Mouse (Mus musculus) neutrophil, adult 5-6 weeks (primary cell): ENCODE measurements around the gene Trpm3. TPM values are rescaled to one million over a fixed set of nuclear protein-coding genes. Genes with fewer than 3 reads are reported as not detected.

Experiments used
- ATAC-seq: fragments of 151-379, 151-347 bp; 2 replicates; pipeline ENCODE4 v1.8.0; 2017; ENCODE audit warnings: mild to moderate bottlenecking, moderate TSS enrichment; ENCODE audit not compliant: insufficient number of reproducible peaks, poor library complexity, low FRiP score, severe bottlenecking; ENCODE audit errors: extremely low read depth
- total RNA-seq: library from RNA; stranded (forward); fragments of 200-1000 nt; gene quantifications from 2 replicates; pipeline ENCODE4 v1.2.3, GENCODE M21; 2017

The Trpm3 gene
- total RNA-seq, 1 experiment from 2014 or later = not detected

- no peak for ATAC-seq
These were observed 896.9 kb downstream of the Trpm3 start for GRCm38 (mm10) chr19:23035786-23036185.

GRCm38 (mm10) chr19:23036782-23037477, 898.1 kb downstream of the Trpm3 start:
- no peak for ATAC-seq

- no peak for ATAC-seq
These were observed 898.7 kb downstream of the Trpm3 start for GRCm38 (mm10) chr19:23037499-23037898.

- no peak for ATAC-seq
These were observed 899.5 kb downstream of the Trpm3 start for GRCm38 (mm10) chr19:23038321-23038720.

GRCm38 (mm10) chr19:23041483-23042167, 902.8 kb downstream of the Trpm3 start:
- ATAC-seq = no peak

GRCm38 (mm10) chr19:23042168-23042733, 903.4 kb downstream of the Trpm3 start:
- no peak for ATAC-seq

- ATAC-seq = no peak
These were observed 904.9 kb downstream of the Trpm3 start for GRCm38 (mm10) chr19:23043699-23044098.
